Mouse (Mus musculus): ENCODE results near the gene Hacd4.

Gene Hacd4

DNA sequence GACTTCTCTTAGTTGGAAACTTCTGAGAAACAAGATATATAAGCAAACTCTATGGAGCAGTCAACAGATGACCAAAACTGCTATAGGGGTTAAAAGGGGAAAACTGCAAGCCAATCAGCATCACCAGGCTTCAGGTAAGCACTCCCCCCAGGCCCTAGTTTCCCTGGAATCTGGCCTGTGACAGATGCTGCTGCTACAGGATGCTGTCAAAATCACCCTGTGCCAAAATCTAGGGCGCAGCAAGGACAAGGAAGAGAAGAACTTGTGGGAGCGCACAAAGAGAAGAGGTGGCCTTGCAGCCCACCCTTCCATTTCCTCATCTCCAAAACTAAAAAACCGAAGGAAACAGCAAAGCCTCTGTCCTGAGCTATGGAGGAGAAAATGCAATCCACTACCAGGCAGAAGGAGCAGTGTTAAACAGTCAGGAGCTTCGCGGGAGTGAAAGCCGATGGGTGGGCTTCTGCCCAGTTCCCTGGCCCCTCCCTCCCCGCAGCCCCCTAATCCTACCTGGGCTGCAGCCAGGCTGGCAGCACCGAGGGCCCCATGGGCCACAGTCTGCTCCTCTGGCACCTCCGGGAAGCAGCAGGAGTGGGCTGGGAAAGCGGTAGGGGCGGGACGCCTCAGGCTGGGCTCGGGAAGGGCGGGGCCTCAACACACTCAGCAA, at the start of gene Hacd4:
TSS of gene Hacd4 (minus strand) at position 603 of the 664 bp plus-strand sequence.
- DNase-seq (ENCODE audit: low spot score), result peak; percentile 41

DNA sequence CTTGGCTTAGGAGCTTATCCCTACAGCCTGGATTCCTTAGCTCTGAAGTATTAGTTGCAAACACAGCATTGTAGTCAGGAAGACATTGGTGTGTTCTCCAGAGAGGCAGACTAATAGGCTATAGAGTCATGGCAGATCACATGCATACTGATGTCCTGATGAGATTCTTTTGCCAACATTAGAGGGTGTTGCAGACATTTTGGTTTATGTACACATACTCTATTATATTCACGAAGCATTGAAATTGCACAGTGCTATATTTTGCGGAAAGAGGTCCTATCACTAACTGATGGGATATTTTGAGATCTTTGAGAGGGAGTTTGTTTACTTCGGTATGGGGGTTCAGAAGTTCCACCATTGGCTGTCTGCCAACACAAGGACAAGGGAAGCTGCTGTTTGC, 49.4 kb upstream of the Hacd4 start:
- DNase-seq (ENCODE audit: low spot score), result no peak

DNA sequence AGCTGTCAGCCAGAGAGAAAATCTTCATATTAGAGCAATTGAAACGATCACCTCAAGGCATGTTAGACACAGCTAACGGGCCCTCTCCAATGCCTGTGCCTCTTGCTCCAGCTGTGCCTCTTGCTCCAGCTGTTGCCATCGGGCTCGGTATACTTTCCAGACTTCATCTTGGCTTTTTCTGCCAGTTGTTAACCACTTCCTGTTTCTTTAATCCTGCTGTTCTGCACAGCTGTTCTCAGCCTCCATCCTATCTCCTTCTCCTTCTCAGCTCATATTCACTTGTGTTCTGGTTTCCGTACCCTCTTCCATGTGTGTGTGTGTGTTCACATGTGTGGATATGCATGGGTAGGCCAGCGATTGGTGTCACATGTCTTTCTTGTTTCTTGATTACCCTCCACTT, 41.4 kb upstream of the Hacd4 start:
- no peak for DNase-seq (ENCODE audit: low spot score)

DNA sequence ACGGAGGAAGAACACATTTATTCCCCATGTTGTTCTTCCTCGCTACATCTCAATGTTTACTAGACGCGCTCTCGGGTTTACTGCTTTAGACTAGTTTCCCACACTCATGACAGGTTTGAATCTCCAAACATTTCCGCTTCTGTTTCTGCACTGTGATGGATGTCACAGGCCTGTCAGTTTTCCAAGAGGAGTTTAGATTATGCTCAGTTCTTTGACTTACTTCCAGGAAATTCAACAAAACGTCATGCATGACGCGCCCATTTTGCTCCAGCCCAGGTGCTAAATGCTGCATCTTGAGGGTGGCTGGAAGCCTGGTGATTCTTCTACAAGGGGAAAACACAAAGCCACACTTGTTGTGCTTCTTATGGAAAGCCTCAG, 40.1 kb upstream of the Hacd4 start:
- DNase-seq (ENCODE audit: low spot score), result no peak

DNA sequence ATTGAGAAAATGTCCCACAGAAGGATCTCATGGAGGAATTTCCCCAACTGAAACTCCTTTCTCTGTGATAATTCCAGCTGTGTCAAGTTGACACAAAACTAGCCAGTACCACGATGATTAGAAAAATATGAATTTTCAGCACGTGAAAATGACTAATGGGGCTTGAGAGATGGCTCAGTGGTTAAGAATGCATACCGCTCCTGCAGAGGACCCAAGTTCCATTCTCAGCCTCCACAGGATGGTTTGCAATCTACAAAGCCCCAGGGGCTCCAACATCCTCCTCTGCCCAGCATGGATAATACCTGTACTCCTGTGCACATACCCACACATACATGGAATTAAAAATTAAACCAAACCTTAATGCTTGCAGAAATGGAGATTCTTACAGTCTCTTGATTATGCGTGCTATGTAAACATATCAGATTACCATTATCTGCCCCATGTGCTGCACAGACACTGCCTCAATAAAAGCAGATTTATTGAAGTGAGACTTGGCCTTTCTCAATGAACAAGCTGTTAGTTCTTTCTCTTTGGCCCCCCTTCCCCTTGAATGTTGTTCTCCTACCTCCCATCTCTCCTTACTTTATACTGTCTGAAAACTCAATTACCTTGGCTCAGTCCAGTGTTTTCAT, 39.6 kb upstream of the Hacd4 start:
- no peak for DNase-seq (ENCODE audit: low spot score)

DNA sequence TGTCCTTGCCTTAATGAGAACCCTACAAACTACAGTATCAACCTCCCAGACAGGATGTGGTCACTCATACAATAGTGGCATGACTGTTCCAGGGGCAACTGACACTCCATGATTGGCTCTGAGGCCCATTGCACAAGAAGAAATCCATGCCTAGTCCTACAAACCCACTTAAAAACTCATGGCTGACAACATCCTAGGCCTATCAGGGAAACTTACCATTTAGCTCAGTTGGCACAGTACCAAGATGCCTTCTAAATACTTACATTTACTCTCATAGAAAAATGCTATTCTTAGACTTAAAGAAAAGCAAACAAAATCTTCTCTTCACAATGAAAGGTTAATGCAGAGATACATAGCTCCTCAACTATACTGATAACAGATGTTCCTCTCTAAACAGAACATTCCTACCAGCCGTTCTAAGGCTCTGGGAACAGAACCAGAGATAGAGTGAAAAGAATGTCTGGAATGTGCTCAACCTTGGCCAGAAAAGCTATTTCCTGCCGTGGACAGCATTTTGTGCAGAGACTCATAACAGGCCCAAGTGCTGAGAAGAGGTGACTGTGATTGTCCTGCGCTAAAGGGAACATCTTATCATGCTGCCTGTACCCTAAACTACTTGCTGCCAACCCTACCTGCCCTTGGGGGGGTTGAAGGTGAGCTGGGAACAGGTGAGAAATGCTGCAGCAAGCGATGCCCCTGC, 37.9 kb upstream of the Hacd4 start:
- DNase-seq (ENCODE audit: low spot score), result no peak

DNA sequence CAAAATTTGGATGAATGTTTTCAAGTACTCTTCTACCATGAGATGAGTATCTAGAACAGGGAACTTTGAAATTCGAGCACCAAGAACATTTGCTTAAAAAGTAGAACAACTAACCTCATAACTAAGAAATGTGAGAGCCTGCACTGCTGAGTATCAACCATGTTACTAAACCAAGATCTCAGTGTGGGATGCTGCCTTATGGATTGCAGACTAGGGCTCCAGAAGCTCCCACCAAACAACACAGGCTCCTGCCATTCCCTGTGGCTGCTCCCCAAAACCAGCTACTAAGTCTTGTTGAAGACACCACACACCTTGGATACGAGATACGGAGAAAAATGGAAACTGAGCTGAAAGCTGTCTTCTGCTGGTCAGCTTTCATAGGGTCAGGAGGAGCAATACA, 37.4 kb upstream of the Hacd4 start:
- no peak for DNase-seq (ENCODE audit: low spot score)

DNA sequence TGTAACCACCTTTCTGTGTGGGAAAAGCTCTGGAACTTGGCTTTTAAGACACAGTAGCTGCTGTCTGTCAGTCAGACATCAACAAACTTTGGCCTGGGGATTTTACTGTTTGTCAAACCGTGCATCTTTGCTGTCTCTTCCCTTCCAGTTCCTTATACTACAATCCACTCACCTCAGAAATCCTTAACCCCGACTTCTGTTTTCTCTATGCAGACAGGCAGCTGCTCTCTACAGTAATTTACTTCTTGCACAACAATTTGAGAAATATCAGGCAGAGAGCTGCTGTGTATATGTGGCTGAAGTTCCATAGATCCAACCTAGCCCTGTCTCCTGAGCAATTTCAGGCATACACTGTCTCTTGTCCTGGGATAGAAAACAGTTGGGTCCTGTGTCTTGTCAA, 32.8 kb upstream of the Hacd4 start:
- DNase-seq (ENCODE audit: low spot score), result no peak

DNA sequence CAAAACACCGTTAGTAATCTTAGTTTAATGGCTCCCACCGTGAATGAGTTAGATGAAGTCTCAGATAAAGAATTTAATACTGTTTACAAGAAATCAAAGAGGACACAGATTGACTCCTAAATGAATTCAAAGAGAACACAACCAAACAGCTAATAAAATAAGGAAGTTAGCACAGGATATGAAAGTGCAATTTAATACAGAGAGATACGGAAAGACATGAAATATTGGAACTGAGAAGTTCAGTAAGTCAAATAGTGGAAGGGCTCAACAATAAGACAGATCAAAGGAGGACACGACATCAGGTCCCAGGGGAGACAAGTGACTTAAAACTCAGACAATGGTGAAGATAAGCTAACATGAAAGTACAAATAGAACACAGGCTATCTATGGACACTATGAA, 25.8 kb upstream of the Hacd4 start:
- DNase-seq (ENCODE audit: low spot score), result no peak

DNA sequence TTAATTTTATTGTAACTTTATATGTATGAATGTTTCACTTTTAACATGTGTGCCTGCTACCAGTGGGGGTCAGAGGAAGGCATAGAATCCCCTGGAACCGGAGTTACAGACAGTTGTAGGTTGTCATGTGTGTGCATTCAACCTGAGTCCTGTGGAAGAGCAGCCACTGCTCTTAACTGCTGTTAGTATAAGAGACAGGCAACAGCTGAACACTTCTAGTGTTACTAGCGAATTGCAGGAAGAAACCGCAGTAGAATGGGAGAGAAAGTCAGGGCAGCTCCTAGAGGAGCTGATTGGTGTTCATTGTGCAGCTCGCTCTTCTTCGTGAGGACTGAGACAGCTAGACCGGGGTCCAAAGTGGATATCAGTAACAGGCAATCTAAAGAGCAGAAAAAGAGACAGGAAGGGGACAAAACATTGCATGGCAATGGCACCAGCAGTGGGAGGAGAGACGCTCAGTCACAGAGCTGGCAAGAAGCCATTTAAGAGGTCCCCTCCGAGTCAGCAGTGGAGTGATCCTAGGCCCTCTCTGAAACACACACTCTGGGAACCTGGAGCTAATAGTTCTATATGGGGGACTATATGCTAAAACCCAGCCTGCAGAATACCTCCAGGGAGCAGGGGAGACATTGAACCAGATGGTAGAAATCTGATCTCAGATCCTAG, 24.4 kb upstream of the Hacd4 start:
- DNase-seq (ENCODE audit: low spot score), result no peak

DNA sequence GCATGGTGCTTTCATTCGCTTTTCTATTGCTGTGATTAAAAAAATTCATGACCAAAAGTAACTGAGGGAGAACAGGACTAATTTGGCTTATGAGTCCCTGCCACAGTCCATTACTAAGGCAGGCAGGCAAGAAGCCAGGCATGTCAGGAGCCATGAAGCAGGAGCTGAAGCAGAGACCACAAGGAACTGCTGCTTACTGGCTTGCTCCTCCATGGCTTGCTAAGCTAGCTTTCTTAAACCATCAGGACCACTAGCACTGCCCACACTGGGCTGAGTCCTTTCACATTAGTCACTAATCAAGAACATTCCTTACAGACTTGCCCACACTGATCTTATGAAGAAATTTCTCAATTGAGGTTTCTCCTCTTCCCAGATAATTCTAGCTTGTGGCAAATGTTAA, 23.8 kb upstream of the Hacd4 start:
- DNase-seq (ENCODE audit: low spot score), result no peak

DNA sequence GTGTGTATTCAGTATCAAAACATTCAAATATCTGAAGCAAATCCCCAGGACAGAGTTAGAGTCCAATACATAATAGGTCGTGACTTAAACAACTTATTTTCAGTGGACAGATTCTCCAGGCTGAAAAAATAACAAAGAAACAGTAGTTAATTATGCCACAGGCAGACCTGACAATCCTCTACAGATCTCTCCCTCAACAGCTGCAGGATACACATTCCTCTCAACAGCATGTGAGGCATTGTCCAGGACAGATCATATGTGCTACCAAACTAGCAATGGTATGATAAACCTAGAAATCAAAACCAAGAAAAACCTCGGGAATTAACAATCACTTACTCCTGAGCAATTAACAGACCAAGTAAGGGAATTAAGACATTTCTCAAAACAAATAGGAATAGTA, 22.6 kb upstream of the Hacd4 start:
- no peak for DNase-seq (ENCODE audit: low spot score)

DNA sequence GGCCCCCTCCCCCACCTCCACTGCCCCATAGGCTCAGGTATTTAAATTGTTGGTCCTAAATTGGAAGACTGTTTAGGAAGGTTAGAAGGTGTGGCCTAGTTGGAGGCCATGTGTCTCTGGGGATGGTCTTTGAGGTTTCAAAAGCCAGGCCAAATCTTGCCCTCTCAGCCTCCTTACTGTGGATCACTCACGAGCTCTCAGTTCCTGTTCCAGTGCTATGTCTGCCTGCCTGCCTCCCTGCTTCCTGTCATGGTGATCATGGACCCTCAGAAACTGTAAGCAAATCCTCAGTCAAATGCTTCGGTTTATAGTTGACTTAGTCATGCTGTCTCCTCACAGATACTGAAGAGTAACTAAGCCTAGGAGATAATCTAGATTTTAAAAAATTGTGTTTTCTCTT, 19.9 kb upstream of the Hacd4 start:
- DNase-seq (ENCODE audit: low spot score), result no peak

DNA sequence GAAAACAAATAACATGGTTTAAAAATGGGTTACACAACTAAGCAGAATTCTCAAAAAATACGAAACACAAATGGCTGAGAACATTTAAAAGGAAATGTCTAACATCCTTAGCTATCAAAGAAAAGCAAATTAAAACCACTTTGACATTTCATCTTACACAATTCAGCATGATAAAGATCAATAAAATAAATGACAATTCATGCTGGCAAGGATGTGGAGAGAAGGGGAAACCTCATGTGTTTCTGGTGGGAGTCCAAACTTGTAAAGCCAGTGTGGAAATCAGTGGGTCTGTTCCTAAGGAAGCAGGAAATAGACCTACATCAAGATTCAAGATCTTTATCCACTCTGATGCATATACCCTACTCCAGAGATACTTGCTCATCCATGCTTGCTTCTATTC, 19.4 kb upstream of the Hacd4 start:
- DNase-seq (ENCODE audit: low spot score), result no peak

DNA sequence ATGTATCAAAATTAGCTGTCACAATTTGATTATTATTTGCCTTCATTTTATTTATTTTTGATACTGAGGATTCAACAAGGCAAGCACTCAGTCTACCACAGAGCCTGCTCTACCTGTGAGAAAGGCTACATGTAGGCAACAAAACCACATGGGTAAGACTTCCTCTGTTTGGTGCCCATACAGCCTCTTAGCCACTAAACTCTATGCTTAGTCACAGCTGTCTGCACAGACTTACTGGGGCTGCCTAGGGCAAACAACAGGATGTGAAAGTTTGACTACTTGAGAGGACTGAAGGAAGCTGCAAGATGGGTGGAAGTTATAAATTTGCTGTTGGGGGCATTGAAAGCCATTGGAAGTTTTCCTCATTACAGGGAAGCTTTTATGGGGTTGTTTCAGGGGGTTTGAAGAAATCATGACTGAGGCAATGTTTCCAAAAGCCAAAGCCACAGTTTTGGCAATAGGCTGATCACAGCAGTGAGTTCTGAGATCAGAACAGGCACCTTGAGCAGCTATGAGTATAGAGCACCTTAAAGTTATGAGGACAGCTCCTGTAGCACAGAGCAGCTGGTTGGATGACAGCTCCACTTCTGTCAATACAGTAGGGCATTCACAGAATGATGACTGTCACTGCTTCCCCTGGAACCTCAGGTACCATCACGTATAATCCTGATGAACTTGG, 11.5 kb upstream of the Hacd4 start:
- no peak for DNase-seq (ENCODE audit: low spot score)

DNA sequence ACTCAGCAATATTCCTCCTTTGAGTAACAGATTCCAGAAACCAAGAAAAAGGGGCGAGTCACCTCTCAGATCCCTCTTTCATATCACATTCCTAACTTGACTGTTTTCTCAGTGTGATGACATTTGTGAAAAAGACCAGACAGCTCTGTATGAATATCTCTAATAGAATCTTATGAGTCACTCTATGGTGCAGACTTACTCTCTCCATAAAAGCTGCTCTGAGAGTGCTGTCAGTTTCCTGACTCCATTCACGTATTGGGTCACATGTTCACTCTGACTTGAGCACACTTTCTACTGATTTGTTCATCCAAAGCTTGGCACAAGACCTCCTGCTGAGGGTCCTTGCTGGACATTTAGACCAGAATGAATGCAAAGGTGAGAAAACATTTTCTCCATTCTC, 10.2 kb upstream of the Hacd4 start:
- no peak for DNase-seq (ENCODE audit: low spot score)

DNA sequence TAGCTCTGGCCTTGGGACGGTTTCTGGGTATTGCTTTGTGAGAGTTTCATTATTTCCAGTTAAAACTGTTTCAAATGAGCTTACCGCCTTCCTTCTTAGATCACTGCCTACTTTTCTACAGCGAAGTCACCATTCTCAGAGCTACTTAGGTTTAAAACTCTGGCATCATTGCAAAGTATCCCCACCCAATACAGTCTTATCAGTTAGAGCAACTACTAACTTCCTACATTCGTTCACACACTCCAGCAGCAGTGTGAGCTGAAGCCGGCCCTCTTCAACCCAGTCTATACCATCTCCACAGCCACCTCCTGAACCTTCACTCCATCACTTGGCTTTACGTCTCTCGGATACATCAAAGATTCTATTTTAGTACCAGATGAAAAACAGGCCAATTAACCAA, 2.1 kb upstream of the Hacd4 start:
- DNase-seq (ENCODE audit: low spot score), result no peak

DNA sequence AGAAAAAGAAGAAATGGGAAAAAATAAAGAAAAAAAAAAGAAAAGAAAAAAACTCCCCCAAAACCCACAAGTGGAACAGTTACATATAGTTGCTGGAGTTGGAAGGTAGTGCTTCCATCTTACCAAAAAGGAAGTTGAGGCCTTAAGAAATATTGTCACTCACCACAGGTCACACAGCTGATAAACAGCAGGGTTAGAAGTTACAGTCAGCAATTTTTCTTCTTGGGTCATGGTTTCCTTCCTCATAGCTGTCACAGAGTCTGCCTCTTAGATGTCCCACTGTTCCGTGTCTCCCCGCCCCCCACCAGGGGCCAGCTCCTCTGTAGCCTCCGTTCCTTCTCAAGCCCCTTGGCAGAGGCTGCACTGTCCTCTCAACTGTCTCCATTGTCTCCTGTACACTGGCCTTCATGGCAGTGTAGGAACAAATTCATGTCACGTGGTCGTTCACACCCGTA, 968 bp upstream of the Hacd4 start:
- no peak for DNase-seq (ENCODE audit: low spot score)

DNA sequence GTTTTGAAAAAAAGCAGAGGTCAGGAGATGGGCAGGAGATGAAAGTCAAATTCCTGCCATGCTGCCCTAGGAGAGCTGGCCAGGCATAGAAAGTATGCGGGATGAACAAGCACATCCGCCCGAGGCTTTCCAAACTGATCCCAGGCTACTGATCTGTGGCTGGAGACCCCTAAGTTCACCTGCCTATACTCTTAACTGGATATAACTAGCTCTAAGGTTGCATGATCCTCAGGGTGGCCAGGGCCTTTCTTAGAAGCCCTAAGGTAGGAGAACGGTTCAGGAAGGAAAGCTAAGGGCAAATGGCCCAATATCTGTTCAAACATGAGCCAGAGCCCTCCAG, 232 bp upstream of the Hacd4 start:
- DNase-seq (ENCODE audit: low spot score), result no peak

DNA sequence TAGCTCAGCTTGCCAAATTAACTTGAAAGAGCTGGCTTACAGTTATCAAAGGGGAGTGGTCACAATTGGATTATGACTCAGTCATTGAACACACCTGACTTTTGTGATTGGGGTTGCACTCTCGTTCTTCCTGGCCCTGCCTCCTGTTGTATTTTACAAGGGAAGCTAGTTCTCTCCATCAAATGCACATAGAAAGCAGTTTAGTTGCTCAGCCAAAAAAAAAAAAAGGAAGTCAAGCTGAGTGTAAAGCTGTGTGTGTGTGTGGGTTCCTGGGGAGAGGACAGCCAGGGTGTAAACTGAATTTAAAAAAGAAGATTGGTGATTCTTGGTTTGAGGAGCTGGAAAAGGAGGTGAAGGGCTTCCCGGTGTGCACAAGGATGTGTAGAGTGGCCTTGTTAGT, 811 bp downstream of the Hacd4 start:
- no peak for DNase-seq (ENCODE audit: low spot score)

DNA sequence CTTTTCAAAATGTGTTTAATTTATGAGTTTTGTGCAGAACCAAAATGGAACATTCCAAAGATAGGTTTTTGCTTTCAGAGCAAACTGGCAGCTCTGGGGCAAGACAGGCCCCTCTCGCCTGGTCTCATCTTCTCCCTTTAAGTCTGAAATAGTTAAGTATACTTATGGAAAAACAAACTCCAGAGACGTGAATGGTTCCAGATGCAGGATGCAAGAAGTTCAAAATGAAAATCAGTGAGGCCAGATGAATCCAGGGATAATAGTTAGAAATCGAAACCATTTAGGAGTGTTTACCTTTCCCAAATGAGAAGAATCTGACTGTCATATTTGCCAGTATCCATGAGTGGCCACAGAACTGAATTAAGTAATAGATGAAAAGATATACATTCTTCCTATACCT, 1.6 kb downstream of the Hacd4 start:
- no peak for DNase-seq (ENCODE audit: low spot score)

DNA sequence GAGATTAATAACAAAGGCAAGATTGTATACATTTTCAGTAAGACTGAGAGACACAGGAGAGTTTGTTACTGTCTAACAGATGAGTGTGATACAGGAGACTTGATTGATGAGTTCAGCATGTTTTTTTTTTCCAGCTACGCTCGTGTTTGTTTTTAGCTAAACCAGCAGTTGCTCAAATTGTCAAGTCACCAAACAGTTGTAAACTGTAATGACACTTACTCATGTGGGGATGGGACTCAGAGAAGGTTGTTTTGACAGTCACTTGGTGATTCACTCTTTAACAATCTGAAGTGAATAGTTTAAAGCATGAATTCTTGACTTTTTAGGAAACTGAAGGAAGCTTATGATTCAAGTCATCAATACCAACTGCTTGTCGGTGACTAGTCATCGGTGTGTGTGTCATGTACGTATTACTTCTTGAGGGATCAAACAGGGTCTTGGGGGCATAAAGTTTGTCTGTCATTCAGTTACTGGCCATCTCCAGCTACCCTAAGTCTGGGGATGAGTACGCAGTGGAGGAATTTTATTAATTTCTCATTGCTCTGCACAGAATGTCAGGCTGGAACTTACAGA, 2.0 kb downstream of the Hacd4 start:
- no peak for DNase-seq (ENCODE audit: low spot score)

Measured in ovary, postnatal 14 days (tissue).